In genomic region chr8:77534358-77534992, GRCm38 (mm10) we compare ENCODE assay signal across 9 mouse cellular contexts. TPM values are rescaled to one million over a fixed set of nuclear protein-coding genes. Genes with fewer than 3 reads are reported as not detected.
DNase-seq lines count a peak whose midpoint lies in the region; ATAC-seq and TF ChIP-seq lines count a peak whose summit lies in the region.
"Had no signal": no experiment of that assay in that cellular context is flagged by ENCODE, and none has a peak within 500 bp of the region (broad histone marks: within the 10 kb centered on the region; RNA-seq: fewer than 3 reads in every experiment).

No protein-coding gene starts in this region.

- no peak overlapping the region for H3K27ac ChIP-seq in heart, embryonic 16.5 days (ENCODE audit: low read length)
- H3K27ac ChIP-seq in bone marrow, adult 2 months (ENCODE audit: control insufficient read depth, insufficient read depth, low read depth, low read length, poor library complexity), result peak overlapping the region; percentile 12; the same call in 1 of the 2 replicates
- H3K27ac ChIP-seq: forebrain, embryonic 12.5 days had no signal

- no peak overlapping the region for H3K4me3 ChIP-seq in heart, embryonic 16.5 days (ENCODE audit: low read length)
- peak overlapping the region; percentile 32 for H3K4me3 ChIP-seq in bone marrow, adult 2 months (replicated peaks; ENCODE audit: control insufficient read depth, low read depth, low read length)
- H3K4me3 ChIP-seq: forebrain, embryonic 12.5 days had no signal

- H3K4me2 ChIP-seq in heart, embryonic 16.5 days (ENCODE audit: low read depth, low read length), result no peak overlapping the region
- H3K4me2 ChIP-seq: forebrain, embryonic 12.5 days had no signal

- H3K9ac ChIP-seq in heart, embryonic 16.5 days (ENCODE audit: low read length), result no peak overlapping the region
- H3K9ac ChIP-seq: forebrain, embryonic 12.5 days had no signal

- intact Hi-C loops in left cerebral cortex, postnatal 36 days (cut with DNase I), result loop anchor here (5.0 kb wide), 1 partner anchor 112 kb away; no protein-coding TSS in a partner anchor

- DNase-seq in heart, adult 11 months, result no peak
- no peak for DNase-seq in left cerebral cortex, adult 11 months (ENCODE audit: low spot score)
- DNase-seq in left cerebral cortex, postnatal 36 days (ENCODE audit: low spot score in 2 of 2), result no peak
- DNase-seq in kidney, postnatal 14 days, result no peak

- no peak for TF ChIP-seq CTCF in bone marrow, adult 2 months (IDR thresholded peaks at IDR 0.05; ENCODE audit: control insufficient read depth, insufficient read depth, low read length)

- no peak for TF ChIP-seq POLR2A in bone marrow, adult 2 months (IDR thresholded peaks at IDR 0.05; ENCODE audit: borderline replicate concordance, control insufficient read depth, low read depth, low read length)

- H3K27me3 ChIP-seq in heart, embryonic 16.5 days (ENCODE audit: control insufficient read depth, insufficient read depth, low read length), result no peaks in the 10 kb centered on the region
- H3K27me3 ChIP-seq: forebrain, embryonic 12.5 days had no signal

- no peaks in the 10 kb centered on the region for H3K36me3 ChIP-seq in heart, embryonic 16.5 days (ENCODE audit: control insufficient read depth, insufficient read depth)
- H3K36me3 ChIP-seq: forebrain, embryonic 12.5 days had no signal

- H3K9me3 ChIP-seq in heart, embryonic 16.5 days (replicated peaks; ENCODE audit: control insufficient read depth, low read length), result no peaks in the 10 kb centered on the region
- H3K9me3 ChIP-seq: forebrain, embryonic 12.5 days had no signal

- 40% methylated on average over 8 of the region's 8 CpGs for WGBS in heart, embryonic 16.5 days
- WGBS in bone marrow, adult 2 months, result 31% methylated on average over 8 of the region's 8 CpGs

- H3K4me1 ChIP-seq in heart, embryonic 16.5 days (ENCODE audit: control insufficient read depth, insufficient read depth, low read length), result no peaks in the 10 kb centered on the region
- H3K4me1 ChIP-seq in bone marrow, adult 2 months (ENCODE audit: control insufficient read depth, insufficient read depth, low read length), result peaks cover 1% of the 10 kb centered on the region; the same call in 1 of the 2 replicates
- H3K4me1 ChIP-seq: forebrain, embryonic 12.5 days had no signal

- 0 out of 2 replicates have a peak, but pooled peaks have one; percentile 28 for ATAC-seq in heart, embryonic 16.5 days (replicated peaks; ENCODE audit: extremely low read depth, insufficient read depth, low FRiP score)
- peak; percentile 21 for ATAC-seq in CD4-positive, CD25-positive, alpha-beta regulatory T cell, adult 4 months
- peak; percentile 82 for ATAC-seq in megakaryocyte progenitor cell, adult 5-6 weeks (replicated peaks; ENCODE audit: poor library complexity)

RNA-seq across cellular contexts. Expression of gene Prmt9, which starts 14.7 kb away (rescaled TPM):
- 15.3 and 15.7 TPM in 2 replicates for polyA plus RNA-seq in heart, embryonic 16.5 days (2015; fragmentation: Nextera tagmentation; extraction: Ambion mirVana)
- polyA plus RNA-seq in CD4-positive, CD25-positive, alpha-beta regulatory T cell, adult 4 months (2017; shearing (Covaris generic)), result 10 to 100 TPM; 12.9 to 14.6 TPM
- polyA plus RNA-seq in bone marrow, adult 2 months (2011; ENCODE audit: insufficient read depth, insufficient read length, low replicate concordance, missing spikeins), result 5.3 and 15.1 TPM in 2 replicates
- total RNA-seq in megakaryocyte progenitor cell, adult 5-6 weeks (2015), result 19.4 and 22.6 TPM in 2 replicates
- 23.2 and 31.2 TPM in 2 replicates for total RNA-seq in megakaryocyte progenitor cell, adult 5-6 weeks (2017)
- total RNA-seq in left cerebral cortex, postnatal 36 days (2021), result 10 to 100 TPM; 19.1 to 22.3 TPM

RNA-seq across cellular contexts. Expression of gene Arhgap10, which starts 16.7 kb away (rescaled TPM):
- polyA plus RNA-seq in heart, embryonic 16.5 days (2015; fragmentation: Nextera tagmentation; extraction: Ambion mirVana), result 29.7 and 33.9 TPM in 2 replicates
- polyA plus RNA-seq in CD4-positive, CD25-positive, alpha-beta regulatory T cell, adult 4 months (2017; shearing (Covaris generic)), result 1 to 10 TPM; 2.3 to 3.5 TPM
- polyA plus RNA-seq in bone marrow, adult 2 months (2011; ENCODE audit: insufficient read depth, insufficient read length, low replicate concordance, missing spikeins), result 6.4 and 11.8 TPM in 2 replicates
- total RNA-seq in megakaryocyte progenitor cell, adult 5-6 weeks (2015), result 6.0 and 6.6 TPM in 2 replicates
- total RNA-seq in megakaryocyte progenitor cell, adult 5-6 weeks (2017), result 12.2 and 16.8 TPM in 2 replicates
- total RNA-seq in left cerebral cortex, postnatal 36 days (2021), result 10 to 100 TPM; 34.5 to 36.9 TPM

Comparison
In these comparisons a context has a peak if more than half of its experiments do, and no peak if none do; other contexts are left out.
1. ATAC-seq: peak in every context shown above with its lines; median percentile 82 in megakaryocyte progenitor cell, adult 5-6 weeks; 28 in heart, embryonic 16.5 days; 21 in CD4-positive, CD25-positive, alpha-beta regulatory T cell, adult 4 months.